Mouse (Mus musculus) lung, postnatal 25 days (tissue): Measurements from ENCODE around the gene Masp2.
A peak's percentile ranks its signal among the peaks of the same experiment; 100 is the strongest.

Experiments
- DNase-seq: peaks from one replicate; pipeline ENCODE4 v3.0.0; 2022; ENCODE audit warnings: low spot score

Gene Masp2

DNA sequence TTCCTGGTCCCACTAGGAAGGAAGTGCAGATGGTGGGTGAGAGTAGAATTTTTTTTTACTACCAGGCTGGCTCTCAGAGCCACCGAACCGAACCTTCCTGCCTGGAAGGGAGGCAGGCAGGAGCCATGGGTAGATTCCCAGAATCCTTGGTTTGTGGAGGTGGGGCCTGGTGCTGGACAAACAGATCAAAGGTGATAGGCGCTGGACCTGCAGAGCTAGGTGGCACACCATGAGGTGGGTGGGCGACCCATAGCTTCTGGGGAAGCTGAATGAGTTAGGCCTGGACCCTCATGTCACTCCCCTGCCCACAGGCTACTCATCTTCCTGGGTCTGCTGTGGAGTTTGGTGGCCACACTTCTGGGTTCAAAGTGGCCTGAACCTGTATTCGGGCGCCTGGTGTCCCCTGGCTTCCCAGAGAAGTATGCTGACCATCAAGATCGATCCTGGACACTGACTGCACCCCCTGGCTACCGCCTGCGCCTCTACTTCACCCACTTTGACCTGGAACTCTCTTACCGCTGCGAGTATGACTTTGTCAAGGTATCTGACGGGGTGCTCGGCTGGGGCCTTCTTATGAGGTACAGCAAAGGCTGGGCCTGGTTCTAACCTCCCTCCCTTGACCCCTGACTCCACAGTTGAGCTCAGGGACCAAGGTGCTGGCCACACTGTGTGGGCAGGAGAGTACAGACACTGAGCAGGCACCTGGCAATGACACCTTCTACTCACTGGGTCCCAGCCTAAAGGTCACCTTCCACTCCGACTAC, at the start of gene Masp2:
Gene Masp2, plus strand, starts transcription at position 198 of the 764 bp plus-strand sequence.
- DNase-seq = no peak

DNA sequence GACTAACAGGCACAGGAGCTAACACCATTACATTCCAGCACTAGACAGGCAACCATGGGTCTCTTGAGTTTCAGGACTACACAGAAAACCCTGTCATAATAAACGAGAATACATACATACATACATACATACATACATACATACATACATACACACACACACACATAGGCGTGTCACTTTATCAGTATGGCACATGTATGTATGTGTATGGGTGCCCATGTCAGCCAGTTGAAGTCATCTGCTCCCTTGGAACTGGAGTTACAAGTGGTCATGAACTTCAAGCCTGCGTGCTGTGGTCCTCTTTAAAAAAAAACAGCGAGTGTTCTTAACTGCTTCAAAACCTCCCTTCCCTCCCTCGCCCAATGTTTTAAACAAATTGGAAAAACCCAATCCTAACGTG, 44.6 kb upstream of the Masp2 start:
- no peak for DNase-seq

DNA sequence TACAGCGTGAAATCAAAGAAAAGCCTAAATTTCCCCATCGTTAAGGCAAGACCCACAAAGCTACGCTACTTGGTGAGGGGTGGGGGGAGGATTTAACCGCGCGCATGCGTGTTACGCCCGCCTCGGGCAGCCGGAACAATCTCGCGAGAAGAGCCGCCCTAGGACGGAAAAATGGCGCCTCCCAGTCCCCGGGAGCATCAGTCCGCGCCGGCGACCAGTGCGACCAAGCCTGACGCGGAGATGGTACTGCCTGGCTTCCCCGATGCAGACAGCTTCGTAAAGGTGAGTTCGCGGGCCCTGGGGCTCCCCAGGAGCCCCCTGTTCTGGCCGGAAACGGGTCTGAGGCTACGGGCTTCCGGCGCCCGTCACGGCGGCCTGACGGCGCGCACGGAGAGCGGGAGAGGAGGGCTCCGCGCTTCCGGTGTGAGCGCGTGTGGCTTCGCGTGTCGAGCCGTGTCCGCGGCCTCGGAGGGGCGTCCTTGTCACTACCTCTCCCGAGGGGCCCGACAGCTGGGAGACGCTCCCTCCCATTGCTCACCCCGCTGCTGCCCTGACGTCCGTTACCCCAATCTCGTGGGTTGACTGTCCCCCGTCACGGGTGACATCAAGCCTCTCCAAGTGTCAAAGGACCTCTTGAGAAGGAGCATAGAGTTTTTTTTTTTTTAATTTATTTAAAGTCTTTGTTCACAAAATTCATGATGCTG, 43.9 kb upstream of the Masp2 start, which contains the start of gene Exosc10:
Gene Exosc10, plus strand, starts transcription at position 133 of the 704 bp plus-strand sequence.
- peak; percentile 85 for DNase-seq

DNA sequence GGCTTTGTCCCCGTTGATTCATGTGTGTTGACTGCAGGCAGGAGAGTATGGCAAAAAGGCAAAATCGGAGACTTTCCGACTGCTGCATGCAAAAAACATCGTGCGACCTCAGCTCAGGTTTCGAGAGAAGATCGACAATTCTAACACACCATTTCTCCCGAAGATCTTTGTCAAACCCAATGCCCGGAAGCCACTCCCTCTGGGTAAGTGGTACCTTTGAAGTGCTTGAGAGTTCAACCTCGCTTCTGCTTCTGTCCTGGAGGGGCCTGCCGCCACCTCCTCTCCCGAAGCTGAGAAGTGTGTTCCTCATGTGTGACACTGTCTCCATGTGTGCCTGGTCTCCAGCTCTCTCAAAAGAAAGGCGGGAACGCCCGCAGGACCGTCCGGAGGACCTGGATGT, 39.7 kb upstream of the Masp2 start:
- no peak for DNase-seq

DNA sequence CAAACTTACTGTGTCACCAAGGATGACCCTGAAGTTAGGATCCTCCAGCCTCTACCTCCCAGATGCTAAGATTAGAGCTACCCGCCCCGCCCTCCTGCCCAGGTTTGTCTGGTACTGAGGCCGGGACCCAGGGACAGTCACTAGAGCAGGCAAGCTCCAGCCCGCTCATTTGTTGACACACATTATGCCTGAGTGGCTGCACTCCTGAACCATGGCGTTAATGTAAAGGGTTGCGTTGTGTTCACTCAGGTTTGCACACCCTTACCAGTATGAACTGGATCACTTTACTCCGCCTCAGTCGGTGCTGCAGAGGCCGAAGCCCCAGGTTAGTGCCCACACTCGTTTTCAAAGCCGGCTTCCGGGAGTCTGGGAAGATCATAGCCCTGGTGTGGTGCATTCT, 38.8 kb upstream of the Masp2 start:
- no peak for DNase-seq

DNA sequence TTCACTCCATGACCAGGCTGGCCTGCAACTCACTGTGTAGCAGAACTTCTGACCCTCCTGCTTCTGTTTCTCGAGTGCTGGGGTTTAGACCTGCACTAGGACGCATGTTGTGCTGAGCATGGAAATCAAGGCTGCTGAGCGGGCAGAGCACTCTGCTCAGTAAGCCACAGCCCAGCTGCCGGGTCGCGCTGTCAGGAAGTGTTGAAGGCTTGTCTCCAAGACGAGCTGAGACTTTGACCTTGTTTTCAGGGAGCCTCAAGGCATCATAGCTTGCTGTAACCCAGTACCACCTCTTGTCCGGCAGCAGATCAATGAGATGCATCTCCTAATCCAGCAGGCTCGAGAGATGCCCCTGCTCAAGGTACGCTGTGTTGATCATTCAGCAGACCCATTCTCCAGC, 32.2 kb upstream of the Masp2 start:
- no peak for DNase-seq

DNA sequence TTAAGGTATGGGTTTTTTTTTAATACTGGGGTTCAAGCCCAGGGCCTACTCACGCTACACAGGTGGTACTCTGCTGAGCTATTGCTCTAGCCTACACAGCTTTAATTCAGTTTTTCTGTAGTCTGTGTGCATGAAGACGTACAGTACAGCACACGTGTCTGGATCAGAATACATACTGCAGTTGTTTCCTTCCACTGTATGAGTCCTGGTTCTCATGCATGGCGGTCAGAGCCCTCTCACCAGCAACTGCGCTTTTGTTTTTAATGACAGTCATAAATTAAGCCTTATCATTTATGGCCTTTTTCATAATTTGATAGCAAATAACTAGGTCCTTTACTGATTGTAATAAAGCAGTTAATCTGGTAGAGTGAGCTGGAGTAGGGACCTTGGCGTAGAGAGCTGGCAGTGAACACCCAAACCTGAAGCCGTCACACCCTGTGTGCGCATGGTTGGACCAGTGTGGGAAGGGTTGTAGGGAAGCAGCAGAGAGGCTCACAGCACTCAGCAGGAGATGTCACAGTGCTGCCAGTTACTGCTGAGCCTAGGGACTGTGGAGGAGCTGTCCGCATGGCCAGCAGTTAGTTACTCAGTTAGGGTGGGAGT, 31.6 kb upstream of the Masp2 start:
- DNase-seq = no peak

DNA sequence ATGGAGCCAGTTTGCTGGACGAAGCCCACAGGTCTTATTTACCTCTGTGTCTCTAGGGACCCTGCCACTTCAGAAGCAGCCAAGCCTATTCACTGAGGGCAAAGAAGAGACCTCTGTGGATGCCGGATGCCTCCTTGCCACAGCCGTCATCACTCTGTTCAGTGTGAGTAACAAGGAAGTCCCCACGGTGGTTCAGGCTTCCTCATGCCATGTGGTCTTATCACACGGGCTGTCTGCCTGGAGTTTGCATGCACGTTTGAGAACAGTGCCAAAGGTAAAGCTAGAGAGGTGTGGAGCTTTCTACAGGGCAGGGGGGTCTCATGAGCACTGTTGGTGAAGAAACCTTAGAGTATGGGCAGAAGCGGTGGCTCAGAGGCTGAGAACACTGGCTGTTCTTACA, 29.1 kb upstream of the Masp2 start:
- no peak for DNase-seq

DNA sequence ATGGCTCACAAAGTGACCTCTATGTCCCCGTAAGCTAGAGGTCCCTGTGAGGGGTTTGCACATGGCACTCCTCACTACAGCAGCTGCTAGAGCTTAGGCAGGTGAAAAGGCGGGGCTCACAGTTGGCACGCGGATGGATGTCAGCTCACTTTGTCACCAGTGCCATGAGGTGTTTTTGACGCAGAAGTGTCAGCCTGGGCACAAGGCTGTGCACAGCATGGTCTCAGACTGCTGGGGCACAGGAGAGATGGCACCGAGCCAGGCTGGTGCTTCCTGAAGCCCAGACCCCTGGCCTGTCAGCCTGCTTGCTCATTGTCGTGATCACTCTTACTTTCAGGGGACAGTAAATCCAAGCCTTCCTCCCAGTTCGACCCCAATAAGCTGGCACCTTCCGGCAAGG, 21.6 kb upstream of the Masp2 start:
- no peak for DNase-seq

DNA sequence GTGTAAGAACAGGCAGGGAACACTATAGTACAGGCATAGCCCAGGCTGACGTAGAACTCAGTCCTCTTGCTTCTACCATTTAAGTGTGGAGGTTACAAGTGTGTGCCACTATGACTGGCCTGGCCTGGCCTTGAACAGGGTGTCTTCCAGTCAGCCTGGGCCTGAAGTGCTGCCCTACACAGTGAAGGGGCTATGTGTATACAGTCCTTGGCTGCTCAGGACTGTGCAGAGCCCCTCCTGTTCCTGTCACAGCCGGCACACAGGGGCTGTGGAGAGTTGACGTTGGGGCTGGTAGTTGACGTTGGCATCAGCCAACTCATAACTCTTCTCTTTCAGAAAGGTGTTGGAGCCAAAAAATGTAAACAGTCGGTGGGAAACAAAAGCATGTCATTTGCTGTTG, 20.9 kb upstream of the Masp2 start:
- DNase-seq = no peak

DNA sequence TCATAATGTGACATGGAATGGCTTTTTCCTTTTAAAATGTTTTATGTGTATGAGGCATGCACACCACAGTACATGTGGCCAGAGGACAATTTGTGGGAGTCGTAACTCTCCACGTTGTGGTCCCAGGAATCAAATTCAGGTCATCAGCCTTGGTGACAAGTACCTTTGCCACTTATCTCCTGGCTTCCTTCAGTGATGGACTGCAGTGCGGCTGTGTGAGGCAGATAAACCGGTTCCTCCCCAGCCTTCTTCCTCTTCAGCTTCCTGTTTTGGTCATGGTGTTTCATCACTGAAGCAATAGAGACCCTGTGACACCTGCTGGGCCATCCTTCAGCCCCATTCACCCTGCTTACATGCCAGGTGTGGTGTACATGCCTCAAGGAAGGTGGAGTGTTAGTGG, 19.1 kb upstream of the Masp2 start:
- DNase-seq = no peak

DNA sequence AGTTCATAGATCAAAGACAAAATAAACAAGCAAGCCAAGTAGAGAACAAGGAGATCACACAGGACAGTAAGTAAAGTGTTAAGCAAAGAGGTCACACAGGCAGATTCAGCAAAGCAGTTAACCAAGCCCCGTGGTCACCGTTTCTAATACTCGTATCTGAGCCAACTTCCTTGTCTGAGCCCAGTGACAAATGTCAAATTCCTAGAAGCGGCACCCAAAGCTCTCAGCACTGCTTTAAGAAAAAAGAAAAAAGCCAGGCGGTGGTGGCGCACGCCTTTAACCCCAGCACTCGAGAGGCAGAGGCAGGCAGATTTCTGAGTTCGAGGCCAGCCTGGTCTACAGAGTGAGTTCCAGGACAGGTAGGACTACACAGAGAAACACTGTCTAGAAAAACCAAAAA, 15.7 kb upstream of the Masp2 start:
- no peak for DNase-seq

DNA sequence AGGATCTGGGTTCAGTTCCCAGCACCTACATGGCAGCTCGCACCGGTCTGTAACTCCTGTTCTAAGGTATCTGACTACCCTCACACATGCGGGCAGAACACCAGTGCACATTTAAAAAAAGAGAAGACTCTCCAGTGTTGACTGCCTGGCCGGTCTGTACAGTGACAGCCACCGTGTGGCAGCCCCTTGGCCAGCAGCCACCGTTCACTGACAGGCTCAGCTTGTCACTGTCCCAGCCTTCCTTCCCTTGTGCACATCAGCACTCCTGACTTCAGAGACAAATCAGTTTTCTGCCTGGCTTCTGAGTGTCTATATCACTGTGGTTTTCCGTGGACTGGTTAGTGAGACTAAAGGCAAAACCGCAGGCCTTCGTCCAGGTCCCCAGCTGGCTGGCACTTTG, 13.6 kb upstream of the Masp2 start:
- DNase-seq = no peak

DNA sequence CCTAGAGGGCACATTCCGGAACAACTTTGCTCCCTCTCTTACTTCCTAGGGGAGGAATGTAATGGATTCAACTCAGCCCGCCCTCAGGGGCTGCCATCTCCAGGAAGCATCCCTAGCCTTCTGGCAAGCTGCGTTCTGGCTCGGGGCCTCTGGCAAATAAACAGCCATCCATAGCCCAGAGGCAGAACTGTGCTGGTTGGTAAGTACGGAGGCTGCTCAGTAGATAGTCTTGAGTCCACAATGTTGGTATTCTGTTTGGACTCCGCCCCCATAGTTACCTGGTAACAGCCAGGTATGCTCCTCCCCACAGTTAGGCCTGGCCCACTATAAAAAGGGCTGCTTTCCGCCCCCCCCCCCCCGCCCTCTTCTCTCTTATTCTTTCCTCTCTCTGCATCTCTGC, 12.8 kb upstream of the Masp2 start:
- DNase-seq = peak; percentile 53

DNA sequence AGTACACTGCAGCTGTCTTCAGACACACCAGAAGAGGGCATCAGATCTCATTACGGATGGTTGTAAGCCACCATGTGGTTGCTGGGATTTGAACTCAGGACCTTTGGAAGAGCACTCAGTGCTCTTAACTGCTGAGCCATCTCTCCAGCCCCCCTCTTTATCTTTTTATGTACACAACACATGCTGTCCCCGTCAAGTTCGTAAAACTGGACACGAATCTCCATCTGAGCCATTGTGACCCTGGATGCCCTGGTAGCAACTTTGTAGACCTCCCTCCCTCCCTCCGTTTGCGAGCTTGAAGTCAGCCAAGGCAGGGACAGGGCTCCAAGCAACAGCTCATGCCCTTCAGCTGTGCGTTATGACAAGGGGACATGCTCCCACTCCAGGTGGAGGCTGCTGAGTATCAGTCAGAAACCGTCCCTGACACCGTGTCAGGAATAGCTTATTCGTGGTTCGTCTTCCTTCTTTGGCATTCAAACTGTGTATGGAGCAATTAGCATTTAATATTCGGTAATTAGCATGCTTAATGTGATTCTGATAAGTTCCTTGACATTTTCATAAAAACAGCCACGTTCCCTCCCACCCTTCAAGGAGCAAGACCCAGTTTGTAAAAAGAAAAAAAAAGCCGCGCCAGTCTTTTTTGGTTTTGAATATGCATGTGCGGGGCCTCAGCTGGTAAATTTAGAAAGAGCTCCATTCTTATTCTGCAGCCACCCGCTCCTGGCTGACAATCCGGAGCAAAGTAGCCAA, 11.8 kb upstream of the Masp2 start:
- no peak for DNase-seq

DNA sequence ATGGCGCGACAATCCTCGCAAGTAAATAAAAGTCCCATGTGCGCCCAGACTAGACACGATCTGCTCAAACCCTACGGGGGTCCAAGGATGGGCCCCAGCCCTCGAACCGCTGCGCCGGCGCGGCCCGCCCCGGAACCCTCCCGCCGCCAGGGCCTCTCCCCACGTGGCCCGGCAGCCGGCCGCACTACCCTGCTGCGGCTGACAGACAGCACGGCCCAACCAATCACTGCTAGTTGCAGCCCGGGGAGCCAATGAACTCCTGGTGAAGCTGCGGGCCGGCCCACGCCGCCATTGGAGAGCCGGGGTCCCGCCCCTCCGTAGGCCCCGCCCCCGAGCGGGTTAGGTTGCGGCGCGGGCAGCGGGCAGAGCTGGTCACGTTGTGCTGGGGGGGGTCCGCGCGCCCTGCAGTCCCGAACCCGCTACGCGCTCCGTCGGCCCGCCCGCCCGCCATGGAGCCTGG, 11.2 kb upstream of the Masp2 start, which contains the start of gene Srm:
Gene Srm, plus strand, starts transcription at position 333 of the 460 bp plus-strand sequence.
- DNase-seq = peak; percentile 98

DNA sequence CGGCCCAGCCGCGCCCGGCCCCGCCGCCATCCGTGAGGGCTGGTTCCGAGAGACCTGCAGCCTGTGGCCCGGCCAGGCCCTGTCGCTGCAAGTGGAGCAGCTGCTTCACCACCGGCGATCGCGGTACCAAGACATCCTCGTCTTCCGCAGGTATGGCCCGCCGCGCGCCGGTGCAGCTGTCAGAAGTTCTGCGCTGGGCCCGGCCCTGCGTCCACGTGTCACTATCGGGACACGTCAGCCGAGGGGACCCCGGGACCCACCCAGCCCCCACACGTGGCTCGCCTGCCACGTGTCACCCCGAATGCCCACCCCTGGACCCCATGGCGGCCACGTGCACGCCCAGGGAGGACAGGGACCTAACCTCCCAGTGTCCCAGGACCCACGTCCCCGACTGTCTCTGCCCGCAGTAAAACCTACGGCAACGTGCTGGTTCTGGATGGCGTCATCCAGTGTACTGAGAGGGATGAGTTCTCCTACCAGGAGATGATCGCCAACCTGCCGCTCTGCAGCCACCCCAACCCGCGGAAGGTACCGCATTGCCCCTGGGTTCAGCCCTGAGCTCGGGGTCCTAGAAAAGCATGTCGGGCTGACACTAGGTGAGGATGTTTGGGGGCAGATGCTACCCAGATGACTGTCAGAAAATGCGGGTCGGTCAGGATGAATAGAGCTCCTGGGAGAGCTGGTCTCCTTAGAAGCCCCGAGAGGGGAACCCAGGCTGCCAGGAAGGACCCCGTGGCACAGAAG, 10.5 kb upstream of the Masp2 start:
- no peak for DNase-seq

DNA sequence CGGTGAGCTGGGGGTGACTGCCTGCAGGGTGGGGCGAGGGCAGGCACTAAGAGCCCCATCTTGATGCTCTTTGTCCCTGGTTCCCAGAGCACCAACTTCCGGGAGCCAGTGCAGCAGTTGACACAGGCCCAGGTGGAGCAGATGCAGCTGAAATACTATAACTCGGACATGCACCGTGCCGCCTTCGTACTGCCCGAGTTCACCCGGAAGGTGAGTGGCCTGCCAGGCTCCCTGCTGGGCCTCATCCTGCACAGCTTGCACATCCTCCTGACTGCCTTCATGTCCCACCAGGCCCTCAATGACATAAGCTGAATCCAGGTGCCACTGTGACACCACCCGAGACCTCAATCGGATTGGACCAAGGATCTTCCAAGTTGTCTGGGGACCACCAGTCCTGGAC, 8.4 kb upstream of the Masp2 start:
- DNase-seq = no peak

DNA sequence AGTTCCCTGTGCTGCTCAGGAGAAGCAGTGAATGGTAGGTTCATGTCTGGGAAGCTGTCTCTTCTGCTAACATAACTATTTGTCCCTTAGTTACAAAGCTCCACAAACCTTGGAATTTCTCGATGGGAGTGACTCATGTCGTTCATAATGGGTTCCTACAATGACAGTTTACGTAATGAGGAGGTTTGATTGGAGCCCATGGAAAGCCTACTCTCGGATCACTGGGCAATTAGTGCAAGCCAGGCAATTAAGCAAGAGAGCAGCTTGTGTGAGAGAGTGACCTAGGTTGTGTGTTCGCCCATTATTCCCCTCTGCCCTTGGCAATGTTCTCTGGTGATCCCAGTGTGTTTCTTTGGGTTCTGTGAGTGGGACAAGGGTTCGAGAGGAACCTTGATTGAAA, 6.4 kb upstream of the Masp2 start:
- DNase-seq = no peak

DNA sequence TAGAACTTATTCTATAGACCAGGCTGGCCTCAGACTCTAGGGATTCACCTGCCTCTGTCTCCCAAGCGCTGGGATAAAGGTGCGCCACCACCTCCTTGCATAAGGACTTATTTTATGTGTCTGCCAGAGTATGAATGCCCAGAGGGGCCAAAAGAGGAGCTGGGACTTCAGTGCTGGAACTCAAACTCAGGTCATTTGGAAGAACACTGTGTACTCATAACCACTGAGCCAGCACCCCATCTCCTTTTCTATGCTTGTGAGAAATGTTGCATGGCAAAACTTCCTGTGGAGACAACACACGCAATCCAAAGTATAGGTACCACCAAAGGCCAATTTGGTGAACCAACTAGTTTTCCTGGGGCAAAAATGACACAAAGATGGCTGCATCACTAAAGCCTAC, 5.6 kb upstream of the Masp2 start:
- no peak for DNase-seq

DNA sequence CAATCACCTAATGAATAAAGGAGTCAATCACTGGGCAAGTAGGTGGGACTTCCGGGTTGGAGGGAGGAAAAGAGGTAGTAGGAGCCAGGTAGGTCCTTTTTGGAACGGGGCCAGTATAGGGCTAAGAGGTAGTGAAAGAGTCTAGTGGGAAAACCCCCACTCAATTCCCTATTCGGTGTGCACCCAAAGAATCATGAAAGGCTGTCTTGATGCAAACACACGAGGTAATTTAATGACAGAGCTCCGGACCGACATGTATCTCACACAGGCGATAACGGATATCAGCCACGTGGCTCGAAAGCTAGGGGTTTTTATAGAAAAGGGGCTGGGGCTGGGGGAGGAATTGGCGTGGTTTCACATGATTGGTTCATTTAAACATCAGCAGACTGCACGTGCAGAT, 3.5 kb upstream of the Masp2 start:
- DNase-seq = no peak

DNA sequence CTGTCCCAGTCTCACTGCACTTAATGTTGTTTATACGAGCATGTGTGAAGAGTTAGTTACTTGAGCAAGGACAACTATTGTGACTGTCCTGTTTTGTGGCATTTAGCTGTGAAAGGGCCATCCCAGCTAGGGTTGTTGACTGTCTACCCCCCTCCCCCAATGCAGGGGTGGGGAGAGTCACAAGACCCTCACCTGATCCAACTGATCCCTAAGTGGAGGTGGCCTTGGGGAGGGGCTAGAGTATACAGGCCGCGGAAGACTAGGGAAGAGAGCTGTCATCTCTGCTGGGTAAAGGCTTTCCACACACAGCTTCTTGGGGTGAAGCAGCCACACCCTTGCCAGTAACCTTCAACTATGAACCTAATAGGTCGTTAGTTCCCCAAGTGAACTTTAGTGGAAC, 2.0 kb upstream of the Masp2 start:
- DNase-seq = no peak
